ENCODE assay signal across 8 mouse cellular contexts in genomic region chr17:32235534-32236191, GRCm38 (mm10). TPM values are rescaled to one million over a fixed set of nuclear protein-coding genes. Genes with fewer than 3 reads are reported as not detected.
DNase-seq lines count a peak whose midpoint lies in the region; ATAC-seq lines count a peak whose summit lies in the region.

No protein-coding gene starts in this region.

- no peak overlapping the region for H3K27ac ChIP-seq in intestine, embryonic 16.5 days (ENCODE audit: low read length)
- H3K27ac ChIP-seq in neural tube, embryonic 13.5 days (replicated peaks) = peak overlapping the region; percentile 73

- intact Hi-C loops in left cerebral cortex, postnatal 14 days (cut with DNase I) = loop anchor here (5.0 kb wide), 1 partner anchor 47 kb away; the partner anchor contains the start of gene Brd4

- ATAC-seq in intestine, embryonic 16.5 days = peak; percentile 58; the same call in 1 of the 2 replicates
- ATAC-seq in neural tube, embryonic 13.5 days (ENCODE audit: low read depth) = peak; percentile 78

- H3K9me3 ChIP-seq in intestine, embryonic 16.5 days (ENCODE audit: control insufficient read depth, low read length) = no peaks in the 10 kb centered on the region
- no peaks in the 10 kb centered on the region for H3K9me3 ChIP-seq in neural tube, embryonic 13.5 days

- H3K4me2 ChIP-seq in intestine, embryonic 16.5 days (ENCODE audit: low read depth, low read length) = no peak overlapping the region
- no peak overlapping the region for H3K4me2 ChIP-seq in neural tube, embryonic 13.5 days

- no peak overlapping the region for H3K4me3 ChIP-seq in intestine, embryonic 16.5 days (ENCODE audit: low read length)
- no peak overlapping the region for H3K4me3 ChIP-seq in neural tube, embryonic 13.5 days

- 0 out of 2 replicates have a peak, but pooled peaks cover 3% of the 10 kb centered on the region for H3K4me1 ChIP-seq in intestine, embryonic 16.5 days (ENCODE audit: control insufficient read depth, insufficient read depth, low read length)
- H3K4me1 ChIP-seq in neural tube, embryonic 13.5 days (replicated peaks) = peaks cover 14% of the 10 kb centered on the region

- H3K36me3 ChIP-seq in intestine, embryonic 16.5 days (ENCODE audit: control insufficient read depth, insufficient read depth, low read length) = no peaks in the 10 kb centered on the region
- peaks cover 5% of the 10 kb centered on the region; the same call in 1 of the 2 replicates for H3K36me3 ChIP-seq in neural tube, embryonic 13.5 days

- 59% methylated on average over 5 of the region's 5 CpGs for WGBS in intestine, embryonic 16.5 days
- 53% methylated on average over 5 of the region's 5 CpGs for WGBS in neural tube, embryonic 13.5 days

- H3K9ac ChIP-seq in intestine, embryonic 16.5 days (ENCODE audit: low read depth, low read length) = no peak overlapping the region
- H3K9ac ChIP-seq in neural tube, embryonic 13.5 days = no peak overlapping the region

- no peaks in the 10 kb centered on the region for H3K27me3 ChIP-seq in intestine, embryonic 16.5 days (replicated peaks; ENCODE audit: control insufficient read depth, insufficient read depth, low read length)
- H3K27me3 ChIP-seq in neural tube, embryonic 13.5 days = no peaks in the 10 kb centered on the region

- peak; percentile 58 for DNase-seq in brain, embryonic 18.5 days (ENCODE audit: low read depth, low spot score)
- peak; percentile 35 for DNase-seq in embryo, embryonic 10.5 days (ENCODE audit: low spot score)
- DNase-seq in gastrocnemius, postnatal 25 days = peak; percentile 77
- peak; percentile 46 to 58 for DNase-seq in left cerebral cortex, postnatal 14 days (ENCODE audit: low spot score in 2 of 2)
- no peak for DNase-seq in spleen, adult 12 weeks (ENCODE audit: low spot score)
- no peak for DNase-seq in thymus, postnatal 36 days

RNA-seq across cellular contexts. Expression of gene Ephx3, which starts 46.3 kb away (rescaled TPM):
- total RNA-seq in gastrocnemius, postnatal 25 days (2021) = under 1 TPM; 0.40 to 0.46 TPM
- polyA plus RNA-seq in intestine, embryonic 16.5 days (2015; fragmentation: Nextera tagmentation; extraction: Ambion mirVana) = 0.05 and 0.16 TPM in 2 replicates
- total RNA-seq in left cerebral cortex, postnatal 14 days (2021) = under 1 TPM; 0.26 to 0.27 TPM
- 0.20 TPM in 1 of 2 replicates, not detected in the other for polyA plus RNA-seq in neural tube, embryonic 13.5 days (2015; fragmentation: Nextera tagmentation; extraction: Ambion mirVana)

RNA-seq across cellular contexts. Expression of gene Brd4, which starts 48.9 kb away (rescaled TPM):
- 10 to 100 TPM; 36.6 to 37.5 TPM for total RNA-seq in gastrocnemius, postnatal 25 days (2021)
- 35.1 and 56.8 TPM in 2 replicates for polyA plus RNA-seq in intestine, embryonic 16.5 days (2015; fragmentation: Nextera tagmentation; extraction: Ambion mirVana)
- total RNA-seq in left cerebral cortex, postnatal 14 days (2021) = 100 to 1,000 TPM; 118 to 129 TPM
- 87.7 and 101 TPM in 2 replicates for polyA plus RNA-seq in neural tube, embryonic 13.5 days (2015; fragmentation: Nextera tagmentation; extraction: Ambion mirVana)

Comparison
In these comparisons a context has a peak if more than half of its experiments do, and no peak if none do; other contexts are left out.
1. DNase-seq: peak in brain, embryonic 18.5 days (single experiment), embryo, embryonic 10.5 days (single experiment), gastrocnemius, postnatal 25 days (single experiment) and left cerebral cortex, postnatal 14 days (2 of 2); none in spleen, adult 12 weeks (single experiment) and thymus, postnatal 36 days (0 of 2).